ENCODE assay signal across 12 mouse cellular contexts in genomic region chr2:166170173-166170572, GRCm38 (mm10). TPM values are rescaled to one million over a fixed set of nuclear protein-coding genes. Genes with fewer than 3 reads are reported as not detected.
DNase-seq lines count a peak whose midpoint lies in the region; ATAC-seq and TF ChIP-seq lines count a peak whose summit lies in the region.
"Had no signal": no experiment of that assay in that cellular context is flagged by ENCODE, and none has a peak within 500 bp of the region (broad histone marks: within the 10 kb centered on the region; RNA-seq: fewer than 3 reads in every experiment).

No protein-coding gene starts in this region.

- no peak for ATAC-seq in hindbrain, embryonic 13.5 days (ENCODE audit: low FRiP score)
- peak; percentile 44; the same call in 1 of the 2 replicates for ATAC-seq in intestine, postnatal 0 days
- ATAC-seq in stomach, postnatal 0 days (ENCODE audit: low FRiP score, low TSS enrichment): peak; percentile 88
- no peak for ATAC-seq in activated CD4-positive, CD25-positive, alpha-beta regulatory T cell, adult 4 months
- ATAC-seq in neural tube, embryonic 15.5 days (ENCODE audit: low FRiP score): no peak
- ATAC-seq: hindbrain, postnatal 0 days had no signal

- H3K4me1 ChIP-seq in hindbrain, embryonic 10.5 days (replicated peaks): peaks cover 70% of the 10 kb centered on the region
- peaks cover 41% of the 10 kb centered on the region for H3K4me1 ChIP-seq in hindbrain, embryonic 13.5 days (replicated peaks)
- peaks cover 8% of the 10 kb centered on the region; the same call in 1 of the 2 replicates for H3K4me1 ChIP-seq in intestine, postnatal 0 days (replicated peaks; ENCODE audit: control insufficient read depth, insufficient read depth, low read length)
- peaks cover 4% of the 10 kb centered on the region for H3K4me1 ChIP-seq in stomach, postnatal 0 days (replicated peaks; ENCODE audit: control insufficient read depth, insufficient read depth)
- H3K4me1 ChIP-seq in neural tube, embryonic 15.5 days: peaks cover 30% of the 10 kb centered on the region

- DNase-seq in hindbrain, embryonic 10.5 days (ENCODE audit: low spot score): no peak
- peak; percentile 70 for DNase-seq in urinary bladder, postnatal 14 days (ENCODE audit: low spot score)
- no peak for DNase-seq in urinary bladder, postnatal 4 days (ENCODE audit: low spot score in 2 of 2)
- peak; percentile 82 for DNase-seq in stomach, postnatal 0 days (ENCODE audit: low spot score)
- DNase-seq: cerebellum, postnatal 14 days; gastrocnemius, postnatal 14 days had no signal

- no peaks in the 10 kb centered on the region for H3K36me3 ChIP-seq in hindbrain, embryonic 10.5 days
- H3K36me3 ChIP-seq in hindbrain, embryonic 13.5 days: no peaks in the 10 kb centered on the region
- no peaks in the 10 kb centered on the region for H3K36me3 ChIP-seq in intestine, postnatal 0 days (ENCODE audit: control insufficient read depth, insufficient read depth)
- H3K36me3 ChIP-seq in stomach, postnatal 0 days (ENCODE audit: control insufficient read depth, insufficient read depth, low read length): no peaks in the 10 kb centered on the region
- H3K36me3 ChIP-seq in neural tube, embryonic 15.5 days: no peaks in the 10 kb centered on the region
- H3K36me3 ChIP-seq: midbrain, embryonic 12.5 days had no signal

- H3K9ac ChIP-seq in hindbrain, embryonic 13.5 days: no peak overlapping the region
- no peak overlapping the region for H3K9ac ChIP-seq in intestine, postnatal 0 days (ENCODE audit: low read depth, low read length)
- no peak overlapping the region for H3K9ac ChIP-seq in stomach, postnatal 0 days (ENCODE audit: low read length)
- no peak overlapping the region for H3K9ac ChIP-seq in neural tube, embryonic 15.5 days (replicated peaks)
- H3K9ac ChIP-seq: midbrain, embryonic 12.5 days had no signal

- peak overlapping the region; percentile 69 for H3K27ac ChIP-seq in hindbrain, embryonic 10.5 days
- H3K27ac ChIP-seq in hindbrain, embryonic 13.5 days: no peak overlapping the region
- no peak overlapping the region for H3K27ac ChIP-seq in intestine, postnatal 0 days (ENCODE audit: low read depth, low read length)
- peak overlapping the region; percentile 67 for H3K27ac ChIP-seq in stomach, postnatal 0 days (replicated peaks)
- no peak overlapping the region for H3K27ac ChIP-seq in neural tube, embryonic 15.5 days (replicated peaks)
- H3K27ac ChIP-seq: hindbrain, postnatal 0 days; midbrain, embryonic 12.5 days had no signal

- H3K4me2 ChIP-seq in hindbrain, embryonic 13.5 days: no peak overlapping the region
- no peak overlapping the region for H3K4me2 ChIP-seq in intestine, postnatal 0 days (replicated peaks; ENCODE audit: low read depth)
- no peak overlapping the region for H3K4me2 ChIP-seq in stomach, postnatal 0 days (replicated peaks; ENCODE audit: low read depth)
- H3K4me2 ChIP-seq in neural tube, embryonic 15.5 days: no peak overlapping the region
- H3K4me2 ChIP-seq: midbrain, embryonic 12.5 days had no signal

- no peak for TF ChIP-seq CTCF in intestine, postnatal 0 days (IDR thresholded peaks at IDR 0.05; ENCODE audit: low read depth)
- TF ChIP-seq CTCF in stomach, postnatal 0 days (IDR thresholded peaks at IDR 0.05; ENCODE audit: low read depth): no peak

- 36% methylated on average over 7 of the region's 7 CpGs for WGBS in hindbrain, embryonic 10.5 days
- 48% methylated on average over 7 of the region's 7 CpGs for WGBS in hindbrain, embryonic 13.5 days
- 34% methylated on average over 7 of the region's 7 CpGs for WGBS in intestine, postnatal 0 days
- WGBS in stomach, postnatal 0 days: 31% methylated on average over 7 of the region's 7 CpGs
- 45% methylated on average over 7 of the region's 7 CpGs for WGBS in neural tube, embryonic 15.5 days

- no peaks in the 10 kb centered on the region for H3K9me3 ChIP-seq in hindbrain, embryonic 10.5 days
- no peaks in the 10 kb centered on the region for H3K9me3 ChIP-seq in hindbrain, embryonic 13.5 days
- no peaks in the 10 kb centered on the region for H3K9me3 ChIP-seq in intestine, postnatal 0 days (ENCODE audit: control insufficient read depth)
- no peaks in the 10 kb centered on the region for H3K9me3 ChIP-seq in stomach, postnatal 0 days (ENCODE audit: control insufficient read depth, low read length)
- no peaks in the 10 kb centered on the region for H3K9me3 ChIP-seq in neural tube, embryonic 15.5 days (replicated peaks)
- H3K9me3 ChIP-seq: midbrain, embryonic 12.5 days had no signal

- H3K4me3 ChIP-seq in hindbrain, embryonic 10.5 days: no peak overlapping the region
- H3K4me3 ChIP-seq in hindbrain, embryonic 13.5 days: no peak overlapping the region
- H3K4me3 ChIP-seq in intestine, postnatal 0 days (ENCODE audit: low read depth, low read length): no peak overlapping the region
- no peak overlapping the region for H3K4me3 ChIP-seq in stomach, postnatal 0 days (ENCODE audit: low read depth, low read length)
- H3K4me3 ChIP-seq in neural tube, embryonic 15.5 days (replicated peaks): no peak overlapping the region
- H3K4me3 ChIP-seq: midbrain, embryonic 12.5 days had no signal

- H3K27me3 ChIP-seq in hindbrain, embryonic 10.5 days (ENCODE audit: insufficient read depth, poor library complexity, severe bottlenecking): peaks cover 86% of the 10 kb centered on the region
- H3K27me3 ChIP-seq in hindbrain, embryonic 13.5 days: peaks cover 79% of the 10 kb centered on the region
- no peaks in the 10 kb centered on the region for H3K27me3 ChIP-seq in intestine, postnatal 0 days (replicated peaks; ENCODE audit: control insufficient read depth, insufficient read depth, low read length)
- H3K27me3 ChIP-seq in stomach, postnatal 0 days (ENCODE audit: control insufficient read depth, insufficient read depth, low read length): no peaks in the 10 kb centered on the region
- peaks cover 22% of the 10 kb centered on the region; the same call in 1 of the 2 replicates for H3K27me3 ChIP-seq in neural tube, embryonic 15.5 days (replicated peaks)

- TF ChIP-seq EP300 in stomach, postnatal 0 days (optimal IDR thresholded peaks at IDR 0.05): peak; percentile 35

RNA-seq across cellular contexts. Expression of gene Sulf2, which starts 14.7 kb away (rescaled TPM):
- polyA plus RNA-seq in hindbrain, embryonic 10.5 days (2016; fragmentation: Nextera tagmentation; extraction: Ambion mirVana): 83.8 and 87.8 TPM in 2 replicates
- 88.6 and 113 TPM in 2 replicates for polyA plus RNA-seq in hindbrain, embryonic 13.5 days (2015; fragmentation: Nextera tagmentation; extraction: Ambion mirVana)
- polyA plus RNA-seq in intestine, postnatal 0 days (2015; fragmentation: Nextera tagmentation; extraction: Ambion mirVana): 66.0 and 66.4 TPM in 2 replicates
- polyA plus RNA-seq in stomach, postnatal 0 days (2015; fragmentation: Nextera tagmentation; extraction: Ambion mirVana): 44.2 and 49.1 TPM in 2 replicates
- polyA plus RNA-seq in activated CD4-positive, CD25-positive, alpha-beta regulatory T cell, adult 4 months (2017; shearing (Covaris generic)): 1 to 10 TPM; 1.3 to 1.5 TPM
- polyA plus RNA-seq in neural tube, embryonic 15.5 days (2015; fragmentation: Nextera tagmentation; extraction: Ambion mirVana): 118 and 123 TPM in 2 replicates

Comparison
In these comparisons a context has a peak if more than half of its experiments do, and no peak if none do; other contexts are left out.
1. DNase-seq: peak in urinary bladder, postnatal 14 days (single experiment) and stomach, postnatal 0 days (single experiment); none in hindbrain, embryonic 10.5 days (single experiment) and urinary bladder, postnatal 4 days (0 of 2).
2. H3K27ac ChIP-seq: peak in hindbrain, embryonic 10.5 days (single experiment) and stomach, postnatal 0 days (single experiment); none in hindbrain, embryonic 13.5 days (single experiment), intestine, postnatal 0 days (single experiment) and neural tube, embryonic 15.5 days (single experiment).
3. ATAC-seq: peak in intestine, postnatal 0 days (single experiment) and stomach, postnatal 0 days (single experiment); none in hindbrain, embryonic 13.5 days (single experiment), activated CD4-positive, CD25-positive, alpha-beta regulatory T cell, adult 4 months (single experiment) and neural tube, embryonic 15.5 days (single experiment).
4. RNA of gene Sulf2, which starts 14.7 kb away (polyA plus RNA-seq): 118 to 123 TPM in neural tube, embryonic 15.5 days, 88.6 to 113 TPM in hindbrain, embryonic 13.5 days, 83.8 to 87.8 TPM in hindbrain, embryonic 10.5 days, 66.0 to 66.4 TPM in intestine, postnatal 0 days and 44.2 to 49.1 TPM in stomach, postnatal 0 days; 1.3 to 1.5 TPM in activated CD4-positive, CD25-positive, alpha-beta regulatory T cell, adult 4 months; every median in the first group is over 10 times any median in the second.